Mouse (Mus musculus): Measurements from ENCODE around the gene Spg7. TPM values are rescaled to one million over a fixed set of nuclear protein-coding genes. Genes with fewer than 3 reads are reported as not detected.

Spg7 gene
- polyA plus RNA-seq, 1 experiment: 62.6 TPM

DNA sequence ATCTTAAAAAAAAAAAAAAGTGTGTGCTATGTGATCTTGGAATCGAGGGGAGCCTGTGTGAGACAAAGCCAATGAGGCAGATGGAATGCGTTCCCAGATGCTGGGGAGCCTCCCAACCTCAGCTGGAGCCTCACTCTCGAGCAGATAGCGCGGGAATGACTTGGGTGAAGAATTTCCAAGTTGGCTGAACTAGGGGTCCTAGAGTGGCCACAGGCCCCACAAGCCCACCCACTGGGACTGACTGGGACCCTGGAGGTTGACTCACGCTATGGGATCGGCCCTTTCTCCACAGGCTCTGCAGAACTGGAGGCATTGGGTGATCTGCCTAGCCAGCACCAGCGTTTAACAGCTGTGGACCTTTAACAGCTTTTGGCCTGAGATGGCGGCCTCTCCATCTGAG, 73.5 kb downstream of the Spg7 start:
- H3K4me1 ChIP-seq (ENCODE audit: control insufficient read depth, insufficient read depth, insufficient read length): no peaks in the 10 kb centered on the region
- H3K4me3 ChIP-seq (ENCODE audit: extremely low read depth, insufficient read depth, insufficient read length): no peak overlapping the region
- DNase-seq (ENCODE audit: low read depth in 1 of 2, low spot score in 2 of 2): no peak
- H3K27ac ChIP-seq (ENCODE audit: insufficient read depth, low read length): no peak overlapping the region
- TF ChIP-seq CTCF (IDR thresholded peaks at IDR 0.05; ENCODE audit: extremely low read depth, insufficient read depth, insufficient read length, insufficient replicate concordance) (no peak), POLR2A (IDR thresholded peaks at IDR 0.05; ENCODE audit: low read depth, low read length) (no peak)
- no peaks in the 10 kb centered on the region for H3K36me3 ChIP-seq (ENCODE audit: control insufficient read depth, insufficient read depth, low read length)
- no peaks in the 10 kb centered on the region for H3K27me3 ChIP-seq (ENCODE audit: control insufficient read depth, insufficient read depth, low read length)
- WGBS: 90% methylated on average over 9 of the region's 9 CpGs

DNA sequence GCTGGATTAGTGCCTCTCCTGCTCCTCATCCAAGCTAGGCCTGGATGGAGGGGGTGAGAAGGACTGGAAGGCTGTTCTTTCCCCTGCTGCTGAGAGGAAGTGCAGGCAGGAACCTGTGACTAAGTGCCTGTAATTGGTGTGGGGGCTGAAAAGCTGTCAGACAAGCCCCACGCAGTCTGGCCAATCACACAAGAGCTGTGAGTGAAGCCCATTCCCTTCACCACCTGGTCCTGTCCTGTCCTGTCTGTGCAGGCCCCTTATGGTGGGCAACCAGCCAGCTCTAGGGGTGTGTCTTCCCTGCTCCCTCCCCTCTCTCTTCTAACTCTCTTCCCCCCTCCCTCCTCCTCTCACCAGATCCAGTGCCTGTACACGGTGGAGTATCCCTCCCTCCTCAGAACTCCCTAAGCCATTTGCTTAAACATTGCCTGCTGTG, 74.9 kb downstream of the Spg7 start:
- Histone ChIP-seq H3K27ac (ENCODE audit: insufficient read depth, low read length) (no peak overlapping the region), H3K36me3 (ENCODE audit: control insufficient read depth, insufficient read depth, low read length) (no peaks in the 10 kb centered on the region), H3K4me1 (ENCODE audit: control insufficient read depth, insufficient read depth, insufficient read length) (no peaks in the 10 kb centered on the region), H3K27me3 (ENCODE audit: control insufficient read depth, insufficient read depth, low read length) (no peaks in the 10 kb centered on the region), H3K4me3 (ENCODE audit: extremely low read depth, insufficient read depth, insufficient read length) (no peak overlapping the region)
- no peak for TF ChIP-seq POLR2A (IDR thresholded peaks at IDR 0.05; ENCODE audit: low read depth, low read length)
- no peak for TF ChIP-seq CTCF (IDR thresholded peaks at IDR 0.05; ENCODE audit: extremely low read depth, insufficient read depth, insufficient read length, insufficient replicate concordance)
- WGBS: 37% methylated on average over 2 of the region's 2 CpGs
- no peak for DNase-seq (ENCODE audit: low read depth in 1 of 2, low spot score in 2 of 2)

DNA sequence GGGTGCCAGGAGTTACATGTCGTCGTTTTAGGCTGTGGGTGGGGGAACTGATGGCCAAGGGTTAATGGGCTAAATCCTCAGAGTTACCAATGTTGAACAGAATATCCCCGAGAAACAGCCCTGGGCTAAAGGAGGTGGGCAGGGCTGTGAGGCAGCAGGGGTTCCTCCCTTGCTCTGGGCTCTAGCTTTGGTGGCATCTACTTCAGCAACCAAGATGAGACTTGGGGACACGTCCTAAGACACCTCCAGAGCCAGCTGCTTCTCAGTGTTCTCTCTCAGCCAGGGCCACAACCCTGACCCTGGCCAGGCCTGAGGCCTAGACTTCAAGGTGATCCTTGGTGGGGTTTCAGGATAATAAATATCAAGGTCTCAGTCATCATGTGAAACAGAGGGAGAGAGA, 76.0 kb downstream of the Spg7 start:
- no peak for TF ChIP-seq POLR2A (IDR thresholded peaks at IDR 0.05; ENCODE audit: low read depth, low read length)
- Histone ChIP-seq H3K36me3 (ENCODE audit: control insufficient read depth, insufficient read depth, low read length) (no peaks in the 10 kb centered on the region), H3K27me3 (ENCODE audit: control insufficient read depth, insufficient read depth, low read length) (no peaks in the 10 kb centered on the region), H3K27ac (ENCODE audit: insufficient read depth, low read length) (no peak overlapping the region), H3K4me1 (ENCODE audit: control insufficient read depth, insufficient read depth, insufficient read length) (no peaks in the 10 kb centered on the region), H3K4me3 (ENCODE audit: extremely low read depth, insufficient read depth, insufficient read length) (no peak overlapping the region)
- WGBS: 69% methylated on average over 4 of the region's 4 CpGs
- no peak for DNase-seq (ENCODE audit: low read depth in 1 of 2, low spot score in 2 of 2)

DNA sequence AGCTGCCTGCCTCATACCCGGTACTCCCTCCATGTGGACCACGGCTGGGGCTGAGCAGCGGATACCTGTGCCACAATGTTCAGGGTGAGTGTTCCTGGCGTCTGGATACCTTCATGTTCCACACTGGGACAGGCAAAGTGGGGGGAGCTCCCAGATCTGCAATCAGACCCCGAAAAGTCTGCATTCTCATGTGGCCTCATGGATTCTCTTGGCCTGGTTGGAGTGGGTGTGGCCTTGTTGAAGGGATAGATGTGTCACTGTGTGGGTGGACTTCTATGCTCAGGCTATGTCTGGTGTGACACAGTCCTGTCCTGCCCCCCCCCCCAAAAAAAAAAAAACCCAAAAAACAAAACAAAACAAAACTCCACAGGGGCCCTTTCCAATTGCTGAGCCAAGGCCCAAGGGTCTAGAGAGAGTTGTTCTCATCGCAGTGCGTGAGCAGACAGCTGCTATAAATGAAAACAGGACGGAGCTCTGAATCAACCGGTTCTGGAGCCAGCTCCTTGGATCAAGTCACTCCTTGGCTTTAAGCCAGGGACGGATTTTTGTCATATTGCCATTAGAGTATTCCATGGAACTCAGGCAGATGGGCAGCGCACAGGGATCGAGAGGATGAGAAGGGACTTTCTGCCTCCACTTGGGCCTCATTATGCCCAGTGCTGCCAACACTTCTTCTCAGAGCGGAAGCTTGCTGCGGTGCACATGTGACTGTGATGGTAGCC, 79.2 kb downstream of the Spg7 start:
- Histone ChIP-seq H3K4me3 (ENCODE audit: extremely low read depth, insufficient read depth, insufficient read length) (no peak overlapping the region), H3K36me3 (ENCODE audit: control insufficient read depth, insufficient read depth, low read length) (no peaks in the 10 kb centered on the region), H3K4me1 (ENCODE audit: control insufficient read depth, insufficient read depth, insufficient read length) (no peaks in the 10 kb centered on the region), H3K27me3 (ENCODE audit: control insufficient read depth, insufficient read depth, low read length) (no peaks in the 10 kb centered on the region), H3K27ac (ENCODE audit: insufficient read depth, low read length) (no peak overlapping the region)
- no peak for DNase-seq (ENCODE audit: low read depth in 1 of 2, low spot score in 2 of 2)
- TF ChIP-seq POLR2A (IDR thresholded peaks at IDR 0.05; ENCODE audit: low read depth, low read length): no peak
- no peak for TF ChIP-seq CTCF (IDR thresholded peaks at IDR 0.05; ENCODE audit: extremely low read depth, insufficient read depth, insufficient read length, insufficient replicate concordance)
- WGBS: 86% methylated on average over 14 of the region's 14 CpGs

DNA sequence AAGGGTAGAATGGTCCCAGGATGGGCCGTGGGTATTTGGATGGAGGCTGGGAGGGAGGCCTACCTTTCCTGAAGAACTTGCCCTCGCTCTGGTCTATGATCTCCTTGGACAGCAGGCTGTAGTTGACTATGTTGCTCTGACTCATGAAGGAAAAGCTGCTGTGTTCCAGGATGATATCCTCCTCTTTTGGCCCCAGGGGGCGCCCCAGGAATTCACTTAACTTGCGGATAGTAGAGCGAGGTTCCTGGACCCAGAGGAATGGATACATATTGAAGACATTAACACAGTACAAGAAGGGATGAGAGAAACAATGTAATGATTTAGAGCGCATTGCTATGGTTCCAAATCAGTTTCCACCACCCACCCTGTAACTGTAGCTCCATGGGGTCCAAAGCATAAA, 82.5 kb downstream of the Spg7 start:
- Histone ChIP-seq H3K27ac (ENCODE audit: insufficient read depth, low read length) (no peak overlapping the region), H3K4me1 (ENCODE audit: control insufficient read depth, insufficient read depth, insufficient read length) (no peaks in the 10 kb centered on the region), H3K27me3 (ENCODE audit: control insufficient read depth, insufficient read depth, low read length) (no peaks in the 10 kb centered on the region), H3K36me3 (ENCODE audit: control insufficient read depth, insufficient read depth, low read length) (no peaks in the 10 kb centered on the region), H3K4me3 (ENCODE audit: extremely low read depth, insufficient read depth, insufficient read length) (no peak overlapping the region)
- 52% methylated on average over 6 of the region's 6 CpGs for WGBS
- DNase-seq (ENCODE audit: low read depth in 1 of 2, low spot score in 2 of 2): no peak
- TF ChIP-seq CTCF (IDR thresholded peaks at IDR 0.05; ENCODE audit: extremely low read depth, insufficient read depth, insufficient read length, insufficient replicate concordance): no peak
- TF ChIP-seq POLR2A (IDR thresholded peaks at IDR 0.05; ENCODE audit: low read depth, low read length): no peak

DNA sequence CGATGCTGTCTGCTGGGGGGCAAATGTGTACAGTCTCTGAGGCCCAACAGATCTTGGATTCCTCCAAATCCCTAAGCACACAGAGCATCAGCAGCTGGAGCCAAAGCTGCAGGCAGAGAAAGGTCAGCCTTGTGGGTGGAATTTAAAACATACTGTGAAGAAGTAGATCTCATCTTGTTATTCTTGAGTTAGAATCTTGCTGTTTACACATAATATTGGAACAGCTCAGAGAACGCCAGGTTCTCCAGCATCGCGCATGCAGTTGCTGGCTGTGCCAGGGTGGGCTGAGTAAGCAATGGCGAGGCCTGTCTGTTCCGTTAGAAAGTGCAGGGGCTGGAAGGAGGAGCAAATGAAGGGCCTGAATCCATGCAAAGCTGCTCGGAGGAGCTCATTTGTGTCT, 83.6 kb downstream of the Spg7 start:
- no peak overlapping the region for H3K27ac ChIP-seq (ENCODE audit: insufficient read depth, low read length)
- WGBS: 95% methylated on average over 7 of the region's 7 CpGs
- H3K27me3 ChIP-seq (ENCODE audit: control insufficient read depth, insufficient read depth, low read length): no peaks in the 10 kb centered on the region
- no peak for DNase-seq (ENCODE audit: low read depth in 1 of 2, low spot score in 2 of 2)
- no peaks in the 10 kb centered on the region for H3K4me1 ChIP-seq (ENCODE audit: control insufficient read depth, insufficient read depth, insufficient read length)
- no peaks in the 10 kb centered on the region for H3K36me3 ChIP-seq (ENCODE audit: control insufficient read depth, insufficient read depth, low read length)
- H3K4me3 ChIP-seq (ENCODE audit: extremely low read depth, insufficient read depth, insufficient read length): no peak overlapping the region
- TF ChIP-seq CTCF (IDR thresholded peaks at IDR 0.05; ENCODE audit: extremely low read depth, insufficient read depth, insufficient read length, insufficient replicate concordance) (no peak), POLR2A (IDR thresholded peaks at IDR 0.05; ENCODE audit: low read depth, low read length) (no peak)

Other genes with a start within 250 kb of the Spg7 start
- gene Cdh15, start 215.0 kb upstream of the Spg7 start, polyA plus RNA-seq (2012; rRNA removed): not detected in 2 replicates
- 76.3 and 77.7 TPM in 2 replicates for gene Ankrd11, start 20.7 kb upstream of the Spg7 start, polyA plus RNA-seq (2012; rRNA removed)
- 2,207 and 4,905 TPM in 2 replicates for gene Rpl13, start 39.4 kb downstream of the Spg7 start, polyA plus RNA-seq (2012; rRNA removed)
- gene Cpne7, start 54.4 kb downstream of the Spg7 start, polyA plus RNA-seq (2012; rRNA removed): 2.5 and 2.9 TPM in 2 replicates
- gene Sult5a1, start 95.4 kb downstream of the Spg7 start, polyA plus RNA-seq (2012; rRNA removed): 0.42 and 0.92 TPM in 2 replicates
- 1.3 and 1.6 TPM in 2 replicates for gene Dpep1, start 123.3 kb downstream of the Spg7 start, polyA plus RNA-seq (2012; rRNA removed)
- 70.5 and 85.0 TPM in 2 replicates for gene Chmp1a, start 149.8 kb downstream of the Spg7 start, polyA plus RNA-seq (2012; rRNA removed)
- gene Spata33, start 149.9 kb downstream of the Spg7 start, polyA plus RNA-seq (2012; rRNA removed): 0.09 and 0.42 TPM in 2 replicates
- 39.2 and 45.2 TPM in 2 replicates for gene Cdk10, start 161.9 kb downstream of the Spg7 start, polyA plus RNA-seq (2012; rRNA removed)
- gene Spata2l, start 173.3 kb downstream of the Spg7 start, polyA plus RNA-seq (2012; rRNA removed): 12.1 and 13.9 TPM in 2 replicates
- gene Zfp276, start 191.3 kb downstream of the Spg7 start, polyA plus RNA-seq (2012; rRNA removed): 32.6 and 38.7 TPM in 2 replicates
- 55.7 and 110 TPM in 2 replicates for gene Vps9d1, start 191.4 kb downstream of the Spg7 start, polyA plus RNA-seq (2012; rRNA removed)